Mouse (Mus musculus) lung, postnatal 14 days (tissue): ENCODE results near the gene Spint5.
"Not testable (repeated sequence)": the region's sequence is repeated elsewhere in the genome, so short reads cannot be mapped to it uniquely, and the experiment has no call there.

Source experiments
- DNase-seq: peaks from one replicate; pipeline ENCODE4 v3.0.0; 2021

Spint5 gene

DNA sequence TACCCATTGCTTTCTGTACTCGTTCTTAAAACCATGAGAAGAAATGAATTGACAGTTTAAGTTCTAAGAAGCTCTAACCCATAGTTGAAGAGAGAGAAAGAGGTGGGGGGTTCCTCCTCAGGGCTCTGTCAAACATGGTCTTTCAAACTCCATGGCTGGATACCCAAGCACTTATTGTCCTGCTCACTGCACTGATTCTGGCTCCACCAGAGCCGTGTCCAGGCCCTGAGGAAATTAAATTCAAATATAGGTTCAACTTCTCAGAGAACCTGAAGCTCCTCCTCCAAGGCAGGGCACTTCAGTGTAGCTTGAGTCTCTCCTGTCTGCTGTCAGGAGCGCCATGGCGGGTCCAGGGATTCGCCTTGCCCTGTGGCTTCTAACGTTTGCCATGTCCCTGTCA lies at the start of gene Spint5:
Gene Spint5, plus strand, starts transcription at position 301 of the 400 bp plus-strand sequence.
- DNase-seq: no peak

DNA sequence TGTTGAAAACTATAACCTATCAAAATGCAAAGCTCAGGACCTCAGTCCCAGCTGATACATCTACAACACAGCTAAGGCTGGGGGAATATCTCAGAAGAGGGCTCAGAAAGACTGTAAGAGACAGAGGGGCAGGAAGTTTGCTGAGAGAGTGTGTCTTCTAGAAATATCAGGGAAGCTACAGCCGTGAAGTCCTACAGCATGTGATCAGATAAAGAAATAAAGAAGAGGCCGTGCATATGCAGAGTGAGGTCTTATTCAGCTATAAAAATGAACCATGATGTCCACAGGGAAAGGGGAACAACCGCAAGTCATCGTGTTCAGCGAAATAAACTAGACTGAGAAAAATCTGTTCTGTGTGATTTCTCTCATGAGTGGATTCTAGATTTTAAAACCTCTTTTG lies 44.8 kb upstream of the Spint5 start:
- no peak for DNase-seq

DNA sequence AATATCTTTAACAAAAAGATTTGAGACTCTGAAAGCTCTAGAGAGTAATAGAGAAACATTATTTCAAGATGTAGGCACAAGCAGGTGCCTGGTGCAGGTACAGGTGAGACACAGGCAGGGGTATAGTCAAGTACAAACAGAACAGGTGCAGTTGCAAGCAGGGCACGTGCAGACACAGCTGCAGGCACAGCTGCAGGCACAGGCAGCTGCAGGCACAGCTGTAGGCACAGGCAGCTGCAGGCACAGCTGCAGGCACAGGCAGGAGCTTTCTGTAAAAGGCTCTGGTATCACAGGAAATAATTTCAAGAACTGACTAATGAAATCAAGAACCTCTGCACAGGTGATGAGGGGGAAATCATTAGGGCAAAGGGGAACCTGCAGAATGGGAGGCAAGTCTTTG lies 44.2 kb upstream of the Spint5 start:
- DNase-seq: no peak

DNA sequence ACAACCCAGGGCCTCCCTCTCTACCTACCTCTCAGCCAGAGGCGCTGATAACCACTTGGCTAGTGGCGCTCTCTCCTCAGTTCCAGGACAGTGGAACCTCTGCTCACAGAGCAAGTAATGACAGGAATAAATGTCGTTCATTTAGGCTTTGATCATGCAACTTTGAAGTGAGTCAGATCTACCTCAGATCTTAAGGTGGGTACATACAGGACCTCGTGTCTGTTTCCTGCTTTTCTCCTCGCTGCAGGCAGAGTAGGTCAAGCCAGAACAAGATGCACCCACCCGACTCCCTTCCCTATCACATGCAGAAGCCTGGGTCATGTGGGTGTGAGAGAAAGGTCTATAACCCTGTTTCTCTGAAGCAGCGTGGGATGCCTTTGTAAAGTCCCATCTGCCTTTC lies 41.1 kb upstream of the Spint5 start, which contains the start of gene Wfdc11:
Gene Wfdc11, minus strand, starts transcription at position 101 of the 400 bp plus-strand sequence.
- no peak for DNase-seq

DNA sequence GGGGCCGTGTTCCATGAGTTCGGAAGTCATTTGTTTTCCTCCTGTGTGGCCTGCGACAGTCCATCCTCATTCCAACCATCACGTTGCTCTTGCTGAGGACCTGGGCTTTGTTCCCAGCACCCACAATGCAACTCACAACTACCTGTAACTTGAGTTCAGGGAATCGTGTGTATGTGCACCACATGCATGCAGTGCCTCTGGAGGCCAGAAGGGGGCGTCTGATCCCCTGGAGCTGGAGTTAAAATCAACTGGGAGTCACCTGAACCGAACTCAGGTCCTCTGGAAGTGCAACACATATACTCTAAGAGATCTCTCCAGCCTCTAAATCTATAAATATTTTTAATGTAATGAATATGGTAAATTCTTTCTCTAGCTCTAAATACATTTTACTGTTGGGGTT lies 39.0 kb upstream of the Spint5 start:
- no peak for DNase-seq

DNA sequence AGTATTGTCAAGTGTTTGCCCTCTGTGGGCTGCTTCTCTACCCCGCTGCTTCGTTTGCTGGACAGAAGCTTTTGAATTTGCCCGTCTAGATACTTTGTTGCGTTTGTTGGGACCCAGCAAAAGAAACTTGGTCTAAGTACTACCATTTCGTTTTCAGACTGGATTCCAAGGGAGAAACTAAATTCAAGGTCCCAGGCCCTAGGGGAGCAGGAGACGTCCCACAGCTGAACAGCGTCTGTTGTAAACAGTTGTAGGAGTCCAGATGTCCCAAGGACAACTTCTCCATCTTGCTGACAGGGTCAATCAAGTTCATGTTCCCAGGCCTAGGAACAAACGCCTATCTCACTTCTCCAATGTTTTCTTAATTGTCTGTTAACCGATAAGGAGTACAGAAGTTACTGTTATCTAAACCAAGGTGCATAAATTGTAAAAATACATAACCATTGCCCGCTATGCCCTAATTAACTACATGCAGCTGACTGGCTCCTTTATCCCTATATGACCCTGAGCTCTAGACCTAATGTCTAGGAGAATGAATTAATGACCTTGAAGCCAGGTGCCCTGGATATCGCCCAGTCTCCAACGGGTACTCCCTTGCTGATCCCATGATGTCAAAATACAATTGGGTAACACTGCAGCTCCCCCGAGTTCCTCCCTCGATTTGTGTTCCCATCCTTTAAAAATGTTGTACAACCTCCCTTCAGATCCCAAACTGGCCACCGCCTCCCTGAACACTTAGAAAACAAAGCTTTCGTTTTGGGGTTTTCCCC lies 38.0 kb upstream of the Spint5 start:
- no peak for DNase-seq

DNA sequence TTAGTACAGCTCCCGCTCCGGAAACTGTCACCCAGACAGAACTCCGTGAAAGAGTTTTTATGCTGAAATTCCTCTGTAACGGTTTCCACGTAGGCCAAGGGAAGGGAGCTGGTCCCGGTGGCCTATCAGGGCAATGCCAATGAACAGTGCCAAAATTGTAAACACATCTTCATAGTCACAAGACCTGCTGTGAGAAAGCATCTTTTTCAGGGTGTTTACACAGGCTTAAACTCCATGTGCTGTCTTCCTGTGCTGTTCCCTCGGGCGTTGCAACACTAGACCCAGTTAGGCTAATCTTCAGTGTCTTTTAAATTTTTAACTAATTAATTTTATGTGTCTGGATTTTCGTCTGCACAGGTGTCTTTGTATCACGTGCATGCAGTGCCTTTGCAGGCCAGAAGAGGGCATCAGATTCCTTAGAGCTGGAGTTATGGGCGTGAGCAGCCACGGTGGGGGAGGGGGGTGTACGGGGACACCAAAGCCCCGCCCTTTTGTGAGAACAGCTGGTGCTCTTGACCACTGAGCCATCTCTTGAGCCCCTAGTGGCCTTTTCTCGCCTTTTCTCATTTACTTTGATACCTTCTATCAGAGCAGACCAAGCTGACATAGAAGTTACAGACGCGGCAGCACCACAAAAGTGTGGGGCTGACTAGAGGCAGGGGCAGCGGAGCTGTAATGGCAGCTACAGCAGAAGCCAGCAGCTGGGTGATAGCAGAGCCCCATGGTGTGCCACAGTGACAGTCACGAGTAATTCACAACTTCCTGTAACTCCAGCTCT lies 36.1 kb upstream of the Spint5 start:
- DNase-seq: peak; percentile 82

DNA sequence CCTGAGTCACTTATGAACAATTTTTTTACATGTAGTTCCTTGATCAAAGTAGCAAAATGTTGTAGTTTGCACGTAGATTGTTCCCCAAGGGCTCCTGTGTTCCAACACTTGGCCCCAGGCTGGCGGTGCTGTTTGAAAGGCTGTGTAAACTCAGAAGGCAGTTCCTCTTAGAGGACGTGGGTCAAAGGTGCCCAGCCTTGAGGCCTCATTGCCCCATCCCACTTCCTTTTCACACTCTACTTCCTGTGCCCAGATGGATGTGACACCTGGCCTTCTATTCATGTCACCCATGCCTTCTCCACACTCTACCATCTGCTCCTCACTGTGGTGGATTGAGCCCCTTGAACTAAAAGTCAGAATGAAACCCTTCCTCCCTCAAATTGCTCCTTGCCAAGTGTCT lies 35.2 kb upstream of the Spint5 start:
- peak; percentile 46 for DNase-seq

DNA sequence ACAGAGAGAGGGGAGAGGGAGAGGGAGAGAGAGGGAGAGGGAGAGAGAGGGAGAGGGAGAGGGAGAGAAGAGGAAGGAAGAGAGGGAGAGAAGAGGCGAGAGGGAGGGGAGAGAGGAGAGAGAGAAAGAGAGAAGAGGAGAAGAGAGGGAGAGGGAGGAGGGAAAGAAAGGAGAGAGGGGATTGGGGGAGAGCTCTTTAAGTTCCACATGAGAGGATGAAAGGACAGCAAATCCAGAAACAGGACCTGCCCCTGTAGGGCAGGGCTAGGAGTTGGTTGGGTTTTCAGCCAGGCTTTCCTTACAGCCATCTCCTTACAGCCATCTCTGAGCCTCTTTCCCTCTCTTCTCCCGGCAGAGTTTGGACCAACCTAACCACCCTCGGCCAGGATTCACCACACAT lies 30.3 kb upstream of the Spint5 start, which contains the start of gene Wfdc13:
Gene Wfdc13, plus strand, starts transcription at position 301 of the 400 bp plus-strand sequence.
- no peak for DNase-seq

DNA sequence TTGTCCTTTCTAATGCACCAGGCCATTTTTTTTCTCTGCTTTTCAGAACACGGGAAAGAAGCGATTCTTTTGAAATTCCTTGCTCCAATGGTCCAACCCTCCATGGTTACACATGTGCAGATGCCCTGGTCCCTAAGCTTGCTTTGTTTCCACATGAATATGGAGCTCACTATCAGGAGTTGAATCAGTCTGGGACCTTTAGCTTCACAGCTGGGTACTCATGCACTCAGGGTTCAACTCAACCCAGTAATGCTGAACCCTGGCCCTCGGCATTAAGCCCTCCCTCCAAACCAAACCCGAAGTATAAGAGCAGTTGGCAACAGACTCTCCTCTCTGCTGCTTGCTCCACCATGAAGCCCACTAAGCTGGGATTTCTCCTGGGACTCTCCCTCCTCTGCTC lies 16.9 kb upstream of the Spint5 start, which contains the start of gene Spint4:
Gene Spint4, plus strand, starts transcription at position 301 of the 400 bp plus-strand sequence.
- no peak for DNase-seq

DNA sequence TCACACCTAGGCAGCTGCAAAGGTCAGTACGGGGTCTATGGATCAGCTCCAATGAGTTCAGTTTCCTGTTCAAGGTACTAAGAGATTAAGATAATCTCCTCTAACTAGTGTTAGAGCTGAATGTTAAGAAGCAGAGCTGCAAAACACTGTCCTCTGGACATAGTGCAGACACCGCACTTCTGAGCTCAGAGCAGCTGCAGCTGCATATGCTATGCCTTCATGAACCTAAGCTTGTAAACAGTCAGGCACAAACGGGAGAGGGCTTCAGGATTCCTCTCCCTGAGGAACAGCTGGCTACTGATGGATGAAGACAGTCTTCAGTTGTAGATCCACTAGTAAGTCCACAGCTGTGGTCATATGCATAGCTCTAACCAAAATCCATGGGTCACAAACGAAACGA lies 14.1 kb upstream of the Spint5 start:
- DNase-seq: no peak

DNA sequence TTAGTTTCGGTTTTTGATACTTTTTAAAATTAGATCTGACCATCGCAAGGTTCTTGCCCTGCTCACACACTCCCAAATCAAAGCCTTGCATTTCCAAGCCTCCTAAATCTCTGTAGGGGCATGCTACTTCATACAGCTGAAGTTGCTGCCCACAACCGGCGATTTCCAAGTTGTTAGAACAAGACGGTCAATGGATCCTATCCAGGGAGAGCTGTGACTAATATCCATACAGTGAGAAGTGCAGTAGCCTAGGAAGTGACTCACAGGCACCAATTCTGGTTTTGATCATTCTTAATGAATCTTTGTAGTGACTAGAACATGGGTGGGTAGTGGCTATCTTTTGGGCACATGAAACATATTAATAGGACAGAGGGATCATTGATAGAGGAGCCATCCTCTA lies 13.3 kb upstream of the Spint5 start:
- no peak for DNase-seq

DNA sequence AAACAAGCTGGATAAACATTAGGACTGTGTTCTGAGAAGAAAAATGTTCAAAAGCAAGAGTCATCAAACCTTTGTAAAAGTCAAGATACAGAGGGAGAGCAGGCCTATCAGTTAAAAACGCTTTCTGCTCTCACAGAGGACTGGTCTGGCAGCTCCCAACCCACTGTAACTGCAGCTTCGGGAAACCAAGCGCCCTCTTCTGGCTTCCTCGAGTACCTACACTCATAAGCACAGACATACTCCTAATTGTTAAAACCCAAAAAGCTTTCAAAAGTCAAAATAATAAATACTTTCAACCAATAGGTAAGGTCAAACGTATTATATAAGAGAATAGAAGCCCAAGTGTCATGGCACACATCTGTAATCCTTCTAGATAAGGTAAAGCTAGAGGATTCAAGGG lies 10.9 kb upstream of the Spint5 start:
- no peak for DNase-seq

DNA sequence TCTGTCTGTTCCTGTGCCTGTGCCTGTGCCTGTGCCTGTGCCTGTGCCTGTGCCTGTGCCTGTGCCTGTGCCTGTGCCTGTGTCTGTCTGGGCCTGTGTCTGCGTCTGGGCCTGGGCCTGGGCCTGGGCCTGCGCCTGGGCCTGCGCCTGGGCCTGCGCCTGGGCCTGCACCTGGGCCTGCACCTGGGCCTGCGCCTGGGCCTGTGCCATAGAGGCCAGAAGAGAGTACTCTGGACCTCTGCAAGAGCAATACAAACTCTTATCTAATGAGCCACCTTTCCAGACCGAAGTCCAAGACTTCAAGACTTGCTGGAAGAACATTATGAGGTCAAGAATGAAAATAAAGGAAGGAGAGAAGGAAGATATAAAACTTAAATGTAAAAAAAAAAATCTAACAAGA lies 9.8 kb upstream of the Spint5 start:
- DNase-seq: no peak

DNA sequence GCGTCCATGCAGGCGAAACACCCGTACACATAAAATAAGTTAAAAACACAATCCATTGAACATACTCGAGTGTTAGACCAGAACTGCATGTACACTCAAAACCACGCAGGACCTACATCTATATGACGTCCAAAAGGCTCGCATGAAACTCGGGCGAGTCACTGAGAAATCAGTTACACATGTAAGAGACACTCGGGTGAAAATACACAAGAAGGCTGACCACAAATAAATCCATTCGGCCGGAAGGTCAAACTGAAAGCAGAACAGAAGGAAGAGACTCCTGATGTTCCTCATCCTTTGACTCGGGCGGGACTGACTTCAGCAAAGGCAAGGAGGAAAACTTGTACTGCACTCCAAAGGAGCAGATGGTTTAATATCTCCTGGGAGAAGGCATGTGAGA lies 9.1 kb upstream of the Spint5 start:
- DNase-seq: no peak

DNA sequence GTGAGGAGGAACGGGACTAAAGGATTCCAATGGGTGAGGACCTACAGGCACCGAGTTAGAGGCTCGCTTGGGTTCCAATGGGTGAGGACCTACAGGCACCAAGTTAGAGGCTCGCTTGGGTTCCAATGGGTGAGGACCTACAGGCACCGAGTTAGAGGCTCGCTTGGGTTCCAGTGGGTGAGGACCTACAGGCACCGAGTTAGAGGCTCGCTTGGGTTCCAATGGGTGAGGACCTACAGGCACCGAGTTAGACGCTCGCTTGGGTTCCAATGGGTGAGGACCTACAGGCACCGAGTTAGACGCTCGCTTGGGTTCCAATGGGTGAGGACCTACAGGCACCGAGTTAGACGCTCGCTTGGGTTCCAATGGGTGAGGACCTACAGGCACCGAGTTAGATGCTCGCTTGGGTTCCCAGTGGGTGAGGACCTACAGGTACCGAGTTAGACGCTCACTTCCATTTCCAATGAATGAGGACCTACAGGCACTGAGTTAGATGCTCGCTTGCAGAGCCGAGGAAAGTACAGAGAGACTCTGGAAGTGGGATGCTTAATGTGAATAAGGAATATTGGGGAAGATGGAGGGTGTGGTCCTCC lies 1.2 kb downstream of the Spint5 start:
- not testable (repeated sequence) for DNase-seq

DNA sequence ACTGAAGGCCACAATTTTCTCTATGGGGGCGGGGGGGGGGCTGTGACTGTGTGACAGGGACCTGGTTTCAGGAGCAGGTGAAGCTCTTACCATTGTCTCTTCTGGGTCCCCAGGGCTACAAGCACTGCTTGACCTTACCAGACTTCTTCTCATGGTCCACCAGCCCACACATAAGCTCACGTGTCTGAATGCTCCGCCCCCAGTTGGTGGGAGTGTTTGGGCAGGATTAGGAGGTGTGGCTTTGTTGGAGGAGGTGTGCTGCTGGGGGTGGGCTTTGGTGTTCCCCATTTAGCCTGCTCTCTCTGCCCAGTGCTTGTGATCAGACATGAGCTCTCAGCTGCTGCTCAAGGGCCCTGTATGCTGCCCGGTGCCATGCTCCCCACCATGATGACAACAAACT lies 8.2 kb downstream of the Spint5 start:
- no peak for DNase-seq

DNA sequence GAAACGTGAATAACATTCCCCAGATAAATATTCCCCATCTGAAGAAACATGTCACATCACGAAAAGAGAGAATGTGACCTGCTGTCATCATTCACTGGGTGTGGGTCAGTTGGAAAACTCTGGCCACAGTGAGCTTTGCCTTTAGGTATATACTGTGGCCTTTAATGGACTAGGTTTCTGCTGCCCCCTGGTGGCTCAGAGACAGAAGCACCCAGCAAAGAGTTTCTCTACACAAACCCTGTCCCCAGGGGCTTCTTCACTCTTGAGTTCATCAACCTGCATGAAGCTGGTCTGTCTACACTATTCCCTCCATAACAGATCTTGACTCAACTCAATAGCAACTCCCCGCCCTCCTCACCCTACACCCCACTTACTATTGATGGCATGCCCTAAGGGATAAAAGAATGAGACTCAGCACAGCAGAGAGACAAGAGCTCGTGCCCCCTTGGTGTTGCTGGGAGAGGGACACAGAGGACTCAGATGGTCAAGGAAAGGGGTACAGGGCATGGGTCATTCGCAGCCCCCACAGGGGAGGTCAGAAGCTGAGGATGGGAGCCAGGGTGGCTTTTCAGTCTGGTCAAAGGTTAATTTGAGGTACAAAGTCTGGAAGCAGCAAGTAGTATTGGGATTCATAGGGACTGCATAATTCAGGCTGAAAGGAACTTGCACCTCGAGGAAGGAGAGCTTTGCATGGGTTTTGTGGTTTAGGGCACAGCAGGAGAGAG lies 11.0 kb downstream of the Spint5 start:
- peak; percentile 81 for DNase-seq

DNA sequence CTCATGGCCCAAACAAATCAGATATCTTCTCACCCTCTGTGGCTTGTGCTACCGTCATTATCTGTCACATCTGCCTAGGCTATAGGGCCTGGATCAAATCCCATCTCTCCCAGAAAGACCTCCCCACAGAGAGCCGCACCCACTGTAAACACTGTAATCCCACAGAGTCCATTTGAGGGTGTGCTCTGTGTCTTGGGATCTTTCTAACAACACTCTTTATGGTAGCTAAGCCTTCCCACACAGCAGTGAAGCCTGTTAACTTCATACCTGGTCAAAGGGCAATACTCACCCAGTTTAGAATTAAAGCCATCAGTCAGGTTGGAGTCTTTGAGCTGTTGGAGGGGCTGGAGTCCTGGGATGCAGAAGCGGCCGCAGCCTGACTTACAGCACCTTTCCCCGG lies 16.6 kb downstream of the Spint5 start:
- DNase-seq: no peak

DNA sequence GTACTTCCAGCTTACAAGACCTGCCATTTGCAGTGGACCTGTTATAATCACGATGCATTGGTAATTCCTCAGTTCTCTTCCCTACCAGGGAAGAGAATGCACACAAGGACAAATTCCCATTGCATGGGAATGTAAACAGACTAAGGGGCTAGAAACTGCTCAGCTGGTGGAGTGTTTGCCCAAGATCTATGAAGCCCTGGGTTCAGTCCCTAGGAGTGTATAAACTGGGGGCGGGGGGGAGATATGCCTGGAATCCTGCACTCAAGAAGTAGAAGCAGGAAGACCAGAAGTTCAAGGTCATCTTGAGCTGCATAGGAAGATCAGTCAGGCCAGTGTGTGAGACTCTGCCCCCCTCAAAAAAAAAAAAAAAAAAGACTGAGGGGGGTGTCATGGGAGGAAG lies 18.2 kb downstream of the Spint5 start:
- DNase-seq: no peak

DNA sequence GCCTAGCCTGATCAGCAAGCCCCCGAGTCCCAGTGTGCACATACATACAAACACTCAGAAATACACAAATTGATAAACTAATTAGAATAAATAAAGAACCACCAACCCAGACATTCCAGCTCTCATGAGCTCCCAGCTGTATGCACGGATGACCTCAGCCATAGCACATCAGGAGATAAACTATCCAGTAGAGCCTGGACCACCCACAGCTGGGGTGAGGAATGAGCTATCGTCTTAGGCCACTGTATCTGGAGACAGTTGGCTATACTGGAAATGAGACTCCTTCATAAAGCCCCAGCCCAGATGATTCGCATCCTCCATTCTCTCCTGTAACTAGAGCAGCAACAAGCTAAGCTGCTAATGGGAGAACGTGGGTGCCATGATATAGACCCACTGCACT lies 19.7 kb downstream of the Spint5 start:
- DNase-seq: no peak

DNA sequence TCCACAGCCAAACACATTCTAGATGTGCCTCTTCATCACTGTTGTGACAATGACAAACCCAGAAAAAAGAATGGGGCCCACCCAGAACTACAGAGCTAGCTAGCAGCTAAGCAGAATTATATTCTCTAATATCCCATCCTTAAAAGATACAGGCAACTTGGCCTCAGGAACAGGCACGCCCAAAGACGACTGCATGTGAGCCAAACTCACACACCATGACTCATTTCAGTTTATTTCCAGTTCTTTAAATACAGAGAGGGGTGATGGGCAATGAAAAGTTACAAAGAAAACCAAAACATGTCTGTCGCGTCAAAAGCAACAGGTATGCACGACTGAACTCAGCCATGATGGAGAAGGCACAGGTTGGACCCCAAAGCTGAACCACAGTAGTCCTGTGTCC lies 20.3 kb downstream of the Spint5 start:
- no peak for DNase-seq
